Mouse (Mus musculus): ENCODE data around the gene Krtap31-1. TPM values are rescaled to one million over a fixed set of nuclear protein-coding genes. Genes with fewer than 3 reads are reported as not detected.
A peak's percentile ranks its signal among the peaks of the same experiment; 100 is the strongest.

Gene Krtap31-1
- total and polyA plus RNA-seq, 3 experiments, result not detected

GRCm38 (mm10) chr11:99937751-99938264 is 30.1 kb downstream of the Krtap31-1 start:
- Histone ChIP-seq H3K79me2 (ENCODE audit: control insufficient read depth, insufficient read depth, low read length, poor library complexity) (no peaks in the 10 kb centered on the region), H3K9ac (ENCODE audit: control insufficient read depth, low read depth, low read length, poor library complexity, severe bottlenecking) (no peak overlapping the region), H3K27ac (ENCODE audit: control insufficient read depth, low read depth, low read length) (no peak overlapping the region), H3K4me1 (ENCODE audit: control insufficient read depth in 1 of 2, insufficient read depth in 2 of 2, low read length in 2 of 2) (no peaks in the 10 kb centered on the region), H3K27me3 (ENCODE audit: control insufficient read depth in 1 of 2, insufficient read depth in 2 of 2, low read length in 2 of 2) (no peaks in the 10 kb centered on the region), H3K4me3 (ENCODE audit: control insufficient read depth in 1 of 2, insufficient read depth in 1 of 2, low read depth in 2 of 2, low read length in 2 of 2) (no peak overlapping the region), H3K36me3 (ENCODE audit: control insufficient read depth in 1 of 2, insufficient read depth in 2 of 2, low read length in 2 of 2) (no peaks in the 10 kb centered on the region), H3K9me3 (replicated peaks; ENCODE audit: insufficient read depth, low read length) (no peaks in the 10 kb centered on the region)
- peak; percentile 16 for DNase-seq (ENCODE audit: low read depth, low spot score)
- no peak for TF ChIP-seq CHD2 (IDR thresholded peaks at IDR 0.05; ENCODE audit: low read length)
- no peak for TF ChIP-seq E2F4 (IDR thresholded peaks at IDR 0.05; ENCODE audit: borderline replicate concordance, low read depth, low read length)
- no peak for TF ChIP-seq ZMIZ1 (IDR thresholded peaks at IDR 0.05; ENCODE audit: low read depth, low read length)
- no peak for TF ChIP-seq RAD21 (IDR thresholded peaks at IDR 0.05; ENCODE audit: low read depth, low read length)
- TF ChIP-seq TAL1 (IDR thresholded peaks at IDR 0.05; ENCODE audit: low read length), result no peak
- no peak for TF ChIP-seq SMC3 (IDR thresholded peaks at IDR 0.05; ENCODE audit: low read depth, low read length)
- TF ChIP-seq POLR2A (IDR thresholded peaks at IDR 0.05; ENCODE audit: control insufficient read depth in 1 of 2, insufficient read depth in 1 of 2, low read depth in 1 of 2, low read length in 2 of 2, poor library complexity in 1 of 2), result no peak
- TF ChIP-seq ZC3H11A (IDR thresholded peaks at IDR 0.05; ENCODE audit: low read depth, low read length), result no peak
- no peak for TF ChIP-seq MEF2A (IDR thresholded peaks at IDR 0.05; ENCODE audit: extremely low read depth, insufficient replicate concordance, low read depth, low read length, poor library complexity, severe bottlenecking)
- TF ChIP-seq TBP (IDR thresholded peaks at IDR 0.05; ENCODE audit: low read depth, low read length), result no peak
- TF ChIP-seq RCOR1 (IDR thresholded peaks at IDR 0.05; ENCODE audit: low read depth, low read length), result no peak

GRCm38 (mm10) chr11:99948175-99948574 is 40.5 kb downstream of the Krtap31-1 start, which contains the start of gene Krtap9-5:
Gene Krtap9-5 (plus strand): TSS chr11:99948475.
- H3K36me3 ChIP-seq (ENCODE audit: control insufficient read depth in 1 of 2, insufficient read depth in 2 of 2, low read length in 2 of 2), result no peaks in the 10 kb centered on the region
- H3K9ac ChIP-seq (ENCODE audit: control insufficient read depth, low read depth, low read length, poor library complexity, severe bottlenecking), result no peak within 1 kb of the TSS
- no peaks in the 10 kb centered on the region for H3K79me2 ChIP-seq (ENCODE audit: control insufficient read depth, insufficient read depth, low read length, poor library complexity)
- TF ChIP-seq GATA1 (IDR thresholded peaks at IDR 0.05; ENCODE audit: low read depth, low read length) (no peak), ZMIZ1 (IDR thresholded peaks at IDR 0.05; ENCODE audit: low read depth, low read length) (no peak), TAL1 (IDR thresholded peaks at IDR 0.05; ENCODE audit: low read length) (no peak), ZNF384 (IDR thresholded peaks at IDR 0.05; ENCODE audit: low read depth, low read length) (no peak), GABPA (IDR thresholded peaks at IDR 0.05; ENCODE audit: low read depth, low read length) (no peak), NRF1 (IDR thresholded peaks at IDR 0.05; ENCODE audit: insufficient read depth, low read depth, low read length, poor library complexity, severe bottlenecking) (no peak), RCOR1 (IDR thresholded peaks at IDR 0.05; ENCODE audit: low read depth, low read length) (no peak), MEF2A (IDR thresholded peaks at IDR 0.05; ENCODE audit: extremely low read depth, insufficient replicate concordance, low read depth, low read length, poor library complexity, severe bottlenecking) (no peak), USF2 (IDR thresholded peaks at IDR 0.05; ENCODE audit: borderline replicate concordance in 1 of 2, insufficient read depth in 1 of 2, low read depth in 1 of 2, low read length in 2 of 2) (no peak), CTCF (IDR thresholded peaks at IDR 0.05 in 2 of 3, conservative IDR thresholded peaks at IDR 0.05 in 1 of 3; ENCODE audit: control insufficient read depth in 1 of 3, insufficient read depth in 1 of 3, low read depth in 2 of 3, low read length in 3 of 3, poor library complexity in 1 of 3, severe bottlenecking in 1 of 3) (no peak), HCFC1 (IDR thresholded peaks at IDR 0.05; ENCODE audit: low read depth, low read length) (no peak), ZC3H11A (IDR thresholded peaks at IDR 0.05; ENCODE audit: low read depth, low read length) (no peak), MAZ (IDR thresholded peaks at IDR 0.05; ENCODE audit: low read depth, low read length) (no peak)
- no peak within 1 kb of the TSS for H3K4me3 ChIP-seq (ENCODE audit: control insufficient read depth in 1 of 2, insufficient read depth in 1 of 2, low read depth in 2 of 2, low read length in 2 of 2)
- H3K27ac ChIP-seq (ENCODE audit: control insufficient read depth, low read depth, low read length), result no peak within 1 kb of the TSS
- no peak for DNase-seq (ENCODE audit: low read depth, low spot score)
- no peaks in the 10 kb centered on the region for H3K4me1 ChIP-seq (ENCODE audit: control insufficient read depth in 1 of 2, insufficient read depth in 2 of 2, low read length in 2 of 2)
- H3K9me3 ChIP-seq (replicated peaks; ENCODE audit: insufficient read depth, low read length), result no peaks in the 10 kb centered on the region
- H3K27me3 ChIP-seq (ENCODE audit: control insufficient read depth in 1 of 2, insufficient read depth in 2 of 2, low read length in 2 of 2), result no peaks in the 10 kb centered on the region

Other genes starting within 250 kb of the Krtap31-1 start
Only the 30 nearest of the 34 such genes appear.
- gene Gm14190, start 217.2 kb upstream of the Krtap31-1 start, total RNA-seq (2012; rRNA removed), result not detected in 2 replicates
- not detected for gene Gm14190, start 217.2 kb upstream of the Krtap31-1 start, polyA plus RNA-seq (2012; ENCODE audit: insufficient read depth in 1 of 2, insufficient read length in 2 of 2, low read depth in 1 of 2, low replicate concordance in 2 of 2, missing spikeins in 1 of 2)
- gene Gm14180, start 173.6 kb upstream of the Krtap31-1 start, total RNA-seq (2012; rRNA removed), result not detected in 2 replicates
- not detected for gene Gm14180, start 173.6 kb upstream of the Krtap31-1 start, polyA plus RNA-seq (2012; ENCODE audit: insufficient read depth in 1 of 2, insufficient read length in 2 of 2, low read depth in 1 of 2, low replicate concordance in 2 of 2, missing spikeins in 1 of 2)
- gene Gm11595, start 135.0 kb upstream of the Krtap31-1 start, total RNA-seq (2012; rRNA removed), result not detected in 2 replicates
- gene Gm11595, start 135.0 kb upstream of the Krtap31-1 start, polyA plus RNA-seq (2012; ENCODE audit: insufficient read depth in 1 of 2, insufficient read length in 2 of 2, low read depth in 1 of 2, low replicate concordance in 2 of 2, missing spikeins in 1 of 2), result not detected
- not detected in 2 replicates for gene Krtap4-8, start 127.2 kb upstream of the Krtap31-1 start, total RNA-seq (2012; rRNA removed)
- gene Krtap4-8, start 127.2 kb upstream of the Krtap31-1 start, polyA plus RNA-seq (2012; ENCODE audit: insufficient read depth in 1 of 2, insufficient read length in 2 of 2, low read depth in 1 of 2, low replicate concordance in 2 of 2, missing spikeins in 1 of 2), result not detected
- gene Krtap4-9, start 122.7 kb upstream of the Krtap31-1 start, total RNA-seq (2012; rRNA removed), result not detected in 2 replicates
- not detected for gene Krtap4-9, start 122.7 kb upstream of the Krtap31-1 start, polyA plus RNA-seq (2012; ENCODE audit: insufficient read depth in 1 of 2, insufficient read length in 2 of 2, low read depth in 1 of 2, low replicate concordance in 2 of 2, missing spikeins in 1 of 2)
- not detected in 2 replicates for gene Gm11596, start 114.5 kb upstream of the Krtap31-1 start, total RNA-seq (2012; rRNA removed)
- not detected for gene Gm11596, start 114.5 kb upstream of the Krtap31-1 start, polyA plus RNA-seq (2012; ENCODE audit: insufficient read depth in 1 of 2, insufficient read length in 2 of 2, low read depth in 1 of 2, low replicate concordance in 2 of 2, missing spikeins in 1 of 2)
- gene Gm11569, start 109.0 kb upstream of the Krtap31-1 start, total RNA-seq (2012; rRNA removed), result not detected in 2 replicates
- gene Gm11569, start 109.0 kb upstream of the Krtap31-1 start, polyA plus RNA-seq (2012; ENCODE audit: insufficient read depth in 1 of 2, insufficient read length in 2 of 2, low read depth in 1 of 2, low replicate concordance in 2 of 2, missing spikeins in 1 of 2), result not detected
- not detected in 2 replicates for gene Gm11554, start 103.5 kb upstream of the Krtap31-1 start, total RNA-seq (2012; rRNA removed)
- gene Gm11554, start 103.5 kb upstream of the Krtap31-1 start, polyA plus RNA-seq (2012; ENCODE audit: insufficient read depth in 1 of 2, insufficient read length in 2 of 2, low read depth in 1 of 2, low replicate concordance in 2 of 2, missing spikeins in 1 of 2), result not detected
- not detected in 2 replicates for gene Krtap4-13, start 98.0 kb upstream of the Krtap31-1 start, total RNA-seq (2012; rRNA removed)
- gene Krtap4-13, start 98.0 kb upstream of the Krtap31-1 start, polyA plus RNA-seq (2012; ENCODE audit: insufficient read depth in 1 of 2, insufficient read length in 2 of 2, low read depth in 1 of 2, low replicate concordance in 2 of 2, missing spikeins in 1 of 2), result not detected
- not detected in 2 replicates for gene Gm11564, start 92.3 kb upstream of the Krtap31-1 start, total RNA-seq (2012; rRNA removed)
- gene Gm11564, start 92.3 kb upstream of the Krtap31-1 start, polyA plus RNA-seq (2012; ENCODE audit: insufficient read depth in 1 of 2, insufficient read length in 2 of 2, low read depth in 1 of 2, low replicate concordance in 2 of 2, missing spikeins in 1 of 2), result not detected
- not detected in 2 replicates for gene 2300003K06Rik, start 69.9 kb upstream of the Krtap31-1 start, total RNA-seq (2012; rRNA removed)
- not detected for gene 2300003K06Rik, start 69.9 kb upstream of the Krtap31-1 start, polyA plus RNA-seq (2012; ENCODE audit: insufficient read depth in 1 of 2, insufficient read length in 2 of 2, low read depth in 1 of 2, low replicate concordance in 2 of 2, missing spikeins in 1 of 2)
- gene Krtap4-16, start 56.3 kb upstream of the Krtap31-1 start, total RNA-seq (2012; rRNA removed), result not detected in 2 replicates
- not detected for gene Krtap4-16, start 56.3 kb upstream of the Krtap31-1 start, polyA plus RNA-seq (2012; ENCODE audit: insufficient read depth in 1 of 2, insufficient read length in 2 of 2, low read depth in 1 of 2, low replicate concordance in 2 of 2, missing spikeins in 1 of 2)
- not detected in 2 replicates for gene Gm11568, start 50.0 kb upstream of the Krtap31-1 start, total RNA-seq (2012; rRNA removed)
- not detected for gene Gm11568, start 50.0 kb upstream of the Krtap31-1 start, polyA plus RNA-seq (2012; ENCODE audit: insufficient read depth in 1 of 2, insufficient read length in 2 of 2, low read depth in 1 of 2, low replicate concordance in 2 of 2, missing spikeins in 1 of 2)
- not detected in 2 replicates for gene Gm11559, start 43.4 kb upstream of the Krtap31-1 start, total RNA-seq (2012; rRNA removed)
- not detected for gene Gm11559, start 43.4 kb upstream of the Krtap31-1 start, polyA plus RNA-seq (2012; ENCODE audit: insufficient read depth in 1 of 2, insufficient read length in 2 of 2, low read depth in 1 of 2, low replicate concordance in 2 of 2, missing spikeins in 1 of 2)
- not detected in 2 replicates for gene Krtap9-1, start 34.5 kb upstream of the Krtap31-1 start, total RNA-seq (2012; rRNA removed)
- gene Krtap9-1, start 34.5 kb upstream of the Krtap31-1 start, polyA plus RNA-seq (2012; ENCODE audit: insufficient read depth in 1 of 2, insufficient read length in 2 of 2, low read depth in 1 of 2, low replicate concordance in 2 of 2, missing spikeins in 1 of 2), result not detected
- gene Gm11567, start 28.7 kb upstream of the Krtap31-1 start, total RNA-seq (2012; rRNA removed), result not detected in 2 replicates
- not detected for gene Gm11567, start 28.7 kb upstream of the Krtap31-1 start, polyA plus RNA-seq (2012; ENCODE audit: insufficient read depth in 1 of 2, insufficient read length in 2 of 2, low read depth in 1 of 2, low replicate concordance in 2 of 2, missing spikeins in 1 of 2)
- not detected in 2 replicates for gene Gm11565, start 6.8 kb downstream of the Krtap31-1 start, total RNA-seq (2012; rRNA removed)
- not detected for gene Gm11565, start 6.8 kb downstream of the Krtap31-1 start, polyA plus RNA-seq (2012; ENCODE audit: insufficient read depth in 1 of 2, insufficient read length in 2 of 2, low read depth in 1 of 2, low replicate concordance in 2 of 2, missing spikeins in 1 of 2)
- not detected in 2 replicates for gene Krtap31-2, start 28.4 kb downstream of the Krtap31-1 start, total RNA-seq (2012; rRNA removed)
- not detected for gene Krtap31-2, start 28.4 kb downstream of the Krtap31-1 start, polyA plus RNA-seq (2012; ENCODE audit: insufficient read depth in 1 of 2, insufficient read length in 2 of 2, low read depth in 1 of 2, low replicate concordance in 2 of 2, missing spikeins in 1 of 2)
- gene Krtap9-5, start 40.6 kb downstream of the Krtap31-1 start, total RNA-seq (2012; rRNA removed), result not detected in 2 replicates
- not detected for gene Krtap9-5, start 40.6 kb downstream of the Krtap31-1 start, polyA plus RNA-seq (2012; ENCODE audit: insufficient read depth in 1 of 2, insufficient read length in 2 of 2, low read depth in 1 of 2, low replicate concordance in 2 of 2, missing spikeins in 1 of 2)
- gene Krtap29-1, start 71.1 kb downstream of the Krtap31-1 start, total RNA-seq (2012; rRNA removed), result not detected in 2 replicates
- gene Krtap29-1, start 71.1 kb downstream of the Krtap31-1 start, polyA plus RNA-seq (2012; ENCODE audit: insufficient read depth in 1 of 2, insufficient read length in 2 of 2, low read depth in 1 of 2, low replicate concordance in 2 of 2, missing spikeins in 1 of 2), result not detected
- gene Krtap16-1, start 78.7 kb downstream of the Krtap31-1 start, total RNA-seq (2012; rRNA removed), result 0.08 TPM in 1 of 2 replicates, not detected in the other
- not detected for gene Krtap16-1, start 78.7 kb downstream of the Krtap31-1 start, polyA plus RNA-seq (2012; ENCODE audit: insufficient read depth in 1 of 2, insufficient read length in 2 of 2, low read depth in 1 of 2, low replicate concordance in 2 of 2, missing spikeins in 1 of 2)
- gene Krtap17-1, start 86.1 kb downstream of the Krtap31-1 start, total RNA-seq (2012; rRNA removed), result not detected in 2 replicates
- not detected for gene Krtap17-1, start 86.1 kb downstream of the Krtap31-1 start, polyA plus RNA-seq (2012; ENCODE audit: insufficient read depth in 1 of 2, insufficient read length in 2 of 2, low read depth in 1 of 2, low replicate concordance in 2 of 2, missing spikeins in 1 of 2)
- gene Krt33a, start 108.3 kb downstream of the Krtap31-1 start, total RNA-seq (2012; rRNA removed), result not detected in 2 replicates
- gene Krt33a, start 108.3 kb downstream of the Krtap31-1 start, polyA plus RNA-seq (2012; ENCODE audit: insufficient read depth in 1 of 2, insufficient read length in 2 of 2, low read depth in 1 of 2, low replicate concordance in 2 of 2, missing spikeins in 1 of 2), result not detected
- gene Krt33b, start 121.9 kb downstream of the Krtap31-1 start, total RNA-seq (2012; rRNA removed), result not detected in 2 replicates
- not detected for gene Krt33b, start 121.9 kb downstream of the Krtap31-1 start, polyA plus RNA-seq (2012; ENCODE audit: insufficient read depth in 1 of 2, insufficient read length in 2 of 2, low read depth in 1 of 2, low replicate concordance in 2 of 2, missing spikeins in 1 of 2)
- not detected in 2 replicates for gene Krt34, start 133.6 kb downstream of the Krtap31-1 start, total RNA-seq (2012; rRNA removed)
- gene Krt34, start 133.6 kb downstream of the Krtap31-1 start, polyA plus RNA-seq (2012; ENCODE audit: insufficient read depth in 1 of 2, insufficient read length in 2 of 2, low read depth in 1 of 2, low replicate concordance in 2 of 2, missing spikeins in 1 of 2), result not detected
- not detected in 2 replicates for gene Krt31, start 142.6 kb downstream of the Krtap31-1 start, total RNA-seq (2012; rRNA removed)
- not detected for gene Krt31, start 142.6 kb downstream of the Krtap31-1 start, polyA plus RNA-seq (2012; ENCODE audit: insufficient read depth in 1 of 2, insufficient read length in 2 of 2, low read depth in 1 of 2, low replicate concordance in 2 of 2, missing spikeins in 1 of 2)
- gene Krt32, start 180.3 kb downstream of the Krtap31-1 start, total RNA-seq (2012; rRNA removed), result not detected in 2 replicates
- not detected for gene Krt32, start 180.3 kb downstream of the Krtap31-1 start, polyA plus RNA-seq (2012; ENCODE audit: insufficient read depth in 1 of 2, insufficient read length in 2 of 2, low read depth in 1 of 2, low replicate concordance in 2 of 2, missing spikeins in 1 of 2)
- gene Krt35, start 188.3 kb downstream of the Krtap31-1 start, total RNA-seq (2012; rRNA removed), result not detected in 2 replicates
- gene Krt35, start 188.3 kb downstream of the Krtap31-1 start, polyA plus RNA-seq (2012; ENCODE audit: insufficient read depth in 1 of 2, insufficient read length in 2 of 2, low read depth in 1 of 2, low replicate concordance in 2 of 2, missing spikeins in 1 of 2), result not detected
- gene Krt36, start 197.7 kb downstream of the Krtap31-1 start, total RNA-seq (2012; rRNA removed), result not detected in 2 replicates
- gene Krt36, start 197.7 kb downstream of the Krtap31-1 start, polyA plus RNA-seq (2012; ENCODE audit: insufficient read depth in 1 of 2, insufficient read length in 2 of 2, low read depth in 1 of 2, low replicate concordance in 2 of 2, missing spikeins in 1 of 2), result not detected
- not detected in 2 replicates for gene Krt13, start 213.6 kb downstream of the Krtap31-1 start, total RNA-seq (2012; rRNA removed)
- not detected for gene Krt13, start 213.6 kb downstream of the Krtap31-1 start, polyA plus RNA-seq (2012; ENCODE audit: insufficient read depth in 1 of 2, insufficient read length in 2 of 2, low read depth in 1 of 2, low replicate concordance in 2 of 2, missing spikeins in 1 of 2)